Comparison of ENCODE assay signal across 8 mouse cellular contexts in genomic region chrX:152342358-152342901, GRCm38 (mm10). TPM values are rescaled to one million over a fixed set of nuclear protein-coding genes. Genes with fewer than 3 reads are reported as not detected.
DNase-seq lines count a peak whose midpoint lies in the region; ATAC-seq lines count a peak whose summit lies in the region.

Gene Tspyl2, minus strand, starts transcription at chrX:152342425.

- H3K9ac ChIP-seq in hindbrain, embryonic 11.5 days (ENCODE audit: low read depth, low read length): peak within 1 kb of the TSS; percentile 68

- no peaks in the 10 kb centered on the region for H3K4me1 ChIP-seq in hindbrain, embryonic 11.5 days (replicated peaks; ENCODE audit: control insufficient read depth, insufficient read depth, low read length)

- peaks cover 57% of the 10 kb centered on the region for H3K27me3 ChIP-seq in hindbrain, embryonic 11.5 days (ENCODE audit: control insufficient read depth, insufficient read depth, low read length)

- H3K27ac ChIP-seq in hindbrain, embryonic 11.5 days (ENCODE audit: low read depth, low read length): peak within 1 kb of the TSS; percentile 54

- peak; percentile 98 for ATAC-seq in hindbrain, embryonic 11.5 days (ENCODE audit: low FRiP score)

- no peaks in the 10 kb centered on the region for H3K9me3 ChIP-seq in hindbrain, embryonic 11.5 days (ENCODE audit: control insufficient read depth, low read length)

- DNase-seq in MN1 (ENCODE audit: low spot score): peak; percentile 92
- peak; percentile 97 for DNase-seq in cerebellum, adult 9-10 months
- peak; percentile 95 to 96 for DNase-seq in frontal cortex, adult 2 months (ENCODE audit: extremely low spot score in 1 of 2, low spot score in 1 of 2)
- peak; percentile 89 for DNase-seq in hindbrain, embryonic 11.5 days (ENCODE audit: low spot score)
- DNase-seq in layer of hippocampus, postnatal 10 days (ENCODE audit: low spot score in 2 of 2): peak; percentile 89 to 94
- DNase-seq in lung, postnatal 10 days: peak; percentile 96
- peak; percentile 90 for DNase-seq in ovary, postnatal 36 days (ENCODE audit: low spot score)
- DNase-seq in thymus, postnatal 25 days: peak; percentile 90

- H3K4me2 ChIP-seq in hindbrain, embryonic 11.5 days (replicated peaks; ENCODE audit: low read depth, low read length): peak within 1 kb of the TSS; percentile 54

- peaks cover 4% of the 10 kb centered on the region; the same call in 1 of the 2 replicates for H3K36me3 ChIP-seq in hindbrain, embryonic 11.5 days (ENCODE audit: control insufficient read depth, insufficient read depth, low read length)

- H3K4me3 ChIP-seq in hindbrain, embryonic 11.5 days (ENCODE audit: low read depth, low read length): peak within 1 kb of the TSS; percentile 59

- WGBS in hindbrain, embryonic 11.5 days: 11% methylated on average over 27 of the region's 27 CpGs

RNA-seq across cellular contexts. Expression of gene Tspyl2, which starts in this region (rescaled TPM):
- polyA plus RNA-seq in frontal cortex, adult 2 months (2012; rRNA removed): 179 and 204 TPM in 2 replicates
- polyA plus RNA-seq in hindbrain, embryonic 11.5 days (2014; fragmentation: Nextera tagmentation; extraction: Ambion mirVana): 29.4 and 38.5 TPM in 2 replicates
- 10 to 100 TPM; 68.6 to 71.2 TPM for total RNA-seq in layer of hippocampus, postnatal 10 days (2021)

Comparison
In these comparisons a context has a peak if more than half of its experiments do, and no peak if none do; other contexts are left out.
1. Peak in every context shown above with its lines: DNase-seq, ATAC-seq, H3K4me3 ChIP-seq and H3K27ac ChIP-seq.